Mouse (Mus musculus): Measurements from ENCODE around the gene Slc35g2. TPM values are rescaled to one million over a fixed set of nuclear protein-coding genes. Genes with fewer than 3 reads are reported as not detected.
A peak's percentile ranks its signal among the peaks of the same experiment; 100 is the strongest.

Slc35g2 gene
- total and polyA plus RNA-seq, 2 experiments = 0.09 to 0.65 TPM

GRCm38 (mm10) chr9:100582883-100583575, 12.1 kb upstream of the Slc35g2 start:
- WGBS = 55% methylated on average over 13 of the region's 13 CpGs
- TF ChIP-seq POLR2A (IDR thresholded peaks at IDR 0.05; ENCODE audit: extremely low read depth, insufficient read depth, low read length) (no peak), CTCF (IDR thresholded peaks at IDR 0.05; ENCODE audit: low read depth, low read length) (no peak)
- H3K79me2 ChIP-seq (ENCODE audit: control insufficient read depth, insufficient read depth, low read length) = no peaks in the 10 kb centered on the region
- H3K36me3 ChIP-seq (ENCODE audit: control insufficient read depth, insufficient read depth, low read length) = no peaks in the 10 kb centered on the region
- H3K4me3 ChIP-seq (ENCODE audit: insufficient read depth, low read depth, low read length) = no peak overlapping the region
- peak; percentile 40 for DNase-seq (ENCODE audit: extremely low read depth, low read depth, low spot score)
- no peaks in the 10 kb centered on the region for H3K27me3 ChIP-seq (ENCODE audit: control insufficient read depth, insufficient read depth, low read length)
- peaks cover 3% of the 10 kb centered on the region; the same call in 1 of the 2 replicates for H3K4me1 ChIP-seq (ENCODE audit: control insufficient read depth, insufficient read depth, low read length)
- H3K9ac ChIP-seq (ENCODE audit: low read depth, low read length) = no peak overlapping the region
- H3K27ac ChIP-seq (replicated peaks; ENCODE audit: insufficient read depth, low read depth, low read length) = no peak overlapping the region

GRCm38 (mm10) chr9:100581543-100582492, 10.9 kb upstream of the Slc35g2 start:
- Histone ChIP-seq H3K4me3 (ENCODE audit: insufficient read depth, low read depth, low read length) (no peak overlapping the region), H3K79me2 (ENCODE audit: control insufficient read depth, insufficient read depth, low read length) (no peaks in the 10 kb centered on the region), H3K36me3 (ENCODE audit: control insufficient read depth, insufficient read depth, low read length) (no peaks in the 10 kb centered on the region), H3K27ac (replicated peaks; ENCODE audit: insufficient read depth, low read depth, low read length) (no peak overlapping the region), H3K27me3 (ENCODE audit: control insufficient read depth, insufficient read depth, low read length) (no peaks in the 10 kb centered on the region), H3K9ac (ENCODE audit: low read depth, low read length) (no peak overlapping the region), H3K4me1 (ENCODE audit: control insufficient read depth, insufficient read depth, low read length) (peaks cover 3% of the 10 kb centered on the region; the same call in 1 of the 2 replicates)
- WGBS = 69% methylated on average over 13 of the region's 13 CpGs
- TF ChIP-seq POLR2A (IDR thresholded peaks at IDR 0.05; ENCODE audit: extremely low read depth, insufficient read depth, low read length) (no peak), CTCF (IDR thresholded peaks at IDR 0.05; ENCODE audit: low read depth, low read length) (no peak)
- peak; percentile 58 for DNase-seq (ENCODE audit: extremely low read depth, low read depth, low spot score)

GRCm38 (mm10) chr9:100580196-100580740, 9.4 kb upstream of the Slc35g2 start:
- Histone ChIP-seq H3K79me2 (ENCODE audit: control insufficient read depth, insufficient read depth, low read length) (no peaks in the 10 kb centered on the region), H3K4me3 (ENCODE audit: insufficient read depth, low read depth, low read length) (no peak overlapping the region), H3K9ac (ENCODE audit: low read depth, low read length) (no peak overlapping the region), H3K36me3 (ENCODE audit: control insufficient read depth, insufficient read depth, low read length) (no peaks in the 10 kb centered on the region), H3K4me1 (ENCODE audit: control insufficient read depth, insufficient read depth, low read length) (peaks cover 3% of the 10 kb centered on the region; the same call in 1 of the 2 replicates), H3K27ac (replicated peaks; ENCODE audit: insufficient read depth, low read depth, low read length) (no peak overlapping the region), H3K27me3 (ENCODE audit: control insufficient read depth, insufficient read depth, low read length) (no peaks in the 10 kb centered on the region)
- 75% methylated on average over 20 of the region's 20 CpGs for WGBS
- TF ChIP-seq POLR2A (IDR thresholded peaks at IDR 0.05; ENCODE audit: extremely low read depth, insufficient read depth, low read length) (no peak), CTCF (IDR thresholded peaks at IDR 0.05; ENCODE audit: low read depth, low read length) (no peak)
- peak; percentile 41 for DNase-seq (ENCODE audit: extremely low read depth, low read depth, low spot score)

- 52% methylated on average over 5 of the region's 5 CpGs for WGBS
- H3K36me3 ChIP-seq (ENCODE audit: control insufficient read depth, insufficient read depth, low read length) = no peaks in the 10 kb centered on the region
- H3K4me3 ChIP-seq (ENCODE audit: insufficient read depth, low read depth, low read length) = no peak overlapping the region
- H3K9ac ChIP-seq (ENCODE audit: low read depth, low read length) = no peak overlapping the region
- TF ChIP-seq POLR2A (IDR thresholded peaks at IDR 0.05; ENCODE audit: extremely low read depth, insufficient read depth, low read length) (no peak), CTCF (IDR thresholded peaks at IDR 0.05; ENCODE audit: low read depth, low read length) (no peak)
- H3K4me1 ChIP-seq (ENCODE audit: control insufficient read depth, insufficient read depth, low read length) = peaks cover 2% of the 10 kb centered on the region; the same call in 1 of the 2 replicates
- H3K79me2 ChIP-seq (ENCODE audit: control insufficient read depth, insufficient read depth, low read length) = no peaks in the 10 kb centered on the region
- H3K27me3 ChIP-seq (ENCODE audit: control insufficient read depth, insufficient read depth, low read length) = no peaks in the 10 kb centered on the region
- H3K27ac ChIP-seq (replicated peaks; ENCODE audit: insufficient read depth, low read depth, low read length) = no peak overlapping the region
- no peak for DNase-seq (ENCODE audit: extremely low read depth, low read depth, low spot score)
Observed at GRCm38 (mm10) chr9:100573942-100574341, 3.1 kb upstream of the Slc35g2 start.

GRCm38 (mm10) chr9:100573300-100573699, 2.4 kb upstream of the Slc35g2 start:
- no peaks in the 10 kb centered on the region for H3K79me2 ChIP-seq (ENCODE audit: control insufficient read depth, insufficient read depth, low read length)

More at GRCm38 (mm10) chr9:100573300-100573699, 2.4 kb upstream of the Slc35g2 start:
- Histone ChIP-seq H3K9ac (ENCODE audit: low read depth, low read length) (no peak overlapping the region), H3K27ac (replicated peaks; ENCODE audit: insufficient read depth, low read depth, low read length) (no peak overlapping the region), H3K36me3 (ENCODE audit: control insufficient read depth, insufficient read depth, low read length) (no peaks in the 10 kb centered on the region), H3K27me3 (ENCODE audit: control insufficient read depth, insufficient read depth, low read length) (no peaks in the 10 kb centered on the region), H3K4me1 (ENCODE audit: control insufficient read depth, insufficient read depth, low read length) (peaks cover 2% of the 10 kb centered on the region; the same call in 1 of the 2 replicates), H3K4me3 (ENCODE audit: insufficient read depth, low read depth, low read length) (no peak overlapping the region)
- WGBS = 75% methylated on average over 2 of the region's 2 CpGs
- TF ChIP-seq POLR2A (IDR thresholded peaks at IDR 0.05; ENCODE audit: extremely low read depth, insufficient read depth, low read length) (no peak), CTCF (IDR thresholded peaks at IDR 0.05; ENCODE audit: low read depth, low read length) (no peak)
- DNase-seq (ENCODE audit: extremely low read depth, low read depth, low spot score) = no peak

Data from liver, adult 2 months (tissue).